10 mouse cellular contexts compared by ENCODE assay signal in genomic region chr17:70832544-70832943, GRCm38 (mm10). TPM values are rescaled to one million over a fixed set of nuclear protein-coding genes. Genes with fewer than 3 reads are reported as not detected.
A peak's percentile ranks its signal among the peaks of the same experiment; 100 is the strongest.
DNase-seq lines count a peak whose midpoint lies in the region; ATAC-seq and TF ChIP-seq lines count a peak whose summit lies in the region.
"Had no signal": no experiment of that assay in that cellular context is flagged by ENCODE, and none has a peak within 500 bp of the region (broad histone marks: within the 10 kb centered on the region; RNA-seq: fewer than 3 reads in every experiment).

No protein-coding gene starts in this region.

- H3K9me3 ChIP-seq in liver, embryonic 12.5 days (replicated peaks) = no peaks in the 10 kb centered on the region
- H3K9me3 ChIP-seq: midbrain, embryonic 15.5 days had no signal

- TF ChIP-seq POLR2A in liver, adult 2 months (IDR thresholded peaks at IDR 0.05; ENCODE audit: extremely low read depth, insufficient read depth, low read length) = no peak

- no peak overlapping the region for H3K9ac ChIP-seq in liver, adult 2 months (ENCODE audit: low read depth, low read length)
- no peak overlapping the region for H3K9ac ChIP-seq in liver, embryonic 12.5 days
- H3K9ac ChIP-seq: midbrain, embryonic 15.5 days had no signal

- WGBS in liver, adult 2 months = 70% methylated on average over 9 of the region's 9 CpGs
- WGBS in liver, embryonic 12.5 days (ENCODE audit: insufficient replicate concordance) = 47% methylated on average over 9 of the region's 9 CpGs

- H3K27me3 ChIP-seq in liver, adult 2 months (ENCODE audit: control insufficient read depth, insufficient read depth, low read length) = no peaks in the 10 kb centered on the region
- H3K27me3 ChIP-seq in liver, embryonic 12.5 days (replicated peaks) = peaks cover 41% of the 10 kb centered on the region

- H3K4me2 ChIP-seq in liver, embryonic 12.5 days = no peak overlapping the region
- H3K4me2 ChIP-seq: midbrain, embryonic 15.5 days had no signal

- no peaks in the 10 kb centered on the region for H3K79me2 ChIP-seq in liver, adult 2 months (ENCODE audit: control insufficient read depth, insufficient read depth, low read length)

- H3K36me3 ChIP-seq in liver, adult 2 months (ENCODE audit: control insufficient read depth, insufficient read depth, low read length) = no peaks in the 10 kb centered on the region
- no peaks in the 10 kb centered on the region for H3K36me3 ChIP-seq in liver, embryonic 12.5 days
- H3K36me3 ChIP-seq: midbrain, embryonic 15.5 days had no signal

- no peak overlapping the region for H3K27ac ChIP-seq in liver, adult 2 months (replicated peaks; ENCODE audit: insufficient read depth, low read depth, low read length)
- no peak overlapping the region for H3K27ac ChIP-seq in liver, embryonic 12.5 days
- H3K27ac ChIP-seq: midbrain, embryonic 15.5 days had no signal

- DNase-seq in frontal cortex, adult 2 months (ENCODE audit: extremely low spot score in 1 of 2, low spot score in 1 of 2) = no peak
- DNase-seq in liver, adult 2 months (ENCODE audit: extremely low read depth, low read depth, low spot score) = peak; percentile 61
- peak; percentile 53 for DNase-seq in heart, postnatal 4 days
- DNase-seq in c-Kit-positive CD71-positive TER-119-positive erythroid progenitor cells, embryonic 14.5 days (ENCODE audit: low spot score) = no peak
- DNase-seq in urinary bladder, adult 18-20 months (ENCODE audit: low spot score in 2 of 2) = no peak
- DNase-seq: cerebellum, adult 11-12 months had no signal

- no peak for TF ChIP-seq CTCF in liver, adult 2 months (IDR thresholded peaks at IDR 0.05; ENCODE audit: low read depth, low read length)

- no peak overlapping the region for H3K4me3 ChIP-seq in liver, adult 2 months (ENCODE audit: insufficient read depth, low read depth, low read length)
- no peak overlapping the region for H3K4me3 ChIP-seq in liver, embryonic 12.5 days
- H3K4me3 ChIP-seq: midbrain, embryonic 15.5 days had no signal

- H3K4me1 ChIP-seq in liver, adult 2 months (ENCODE audit: control insufficient read depth, insufficient read depth, low read length) = peaks cover 3% of the 10 kb centered on the region
- 0 out of 2 replicates have a peak, but pooled peaks cover 11% of the 10 kb centered on the region for H3K4me1 ChIP-seq in liver, embryonic 12.5 days

- 0 out of 2 replicates have a peak, but pooled peaks have one; percentile 34 for ATAC-seq in frontal cortex, adult (ENCODE audit: low TSS enrichment)
- no peak for ATAC-seq in liver, embryonic 12.5 days
- ATAC-seq in neutrophil, adult 5-6 weeks (ENCODE audit: extremely low read depth, insufficient number of reproducible peaks, low FRiP score, poor library complexity, severe bottlenecking) = peak; percentile 90
- ATAC-seq: midbrain, embryonic 15.5 days had no signal

RNA-seq across cellular contexts. Expression of gene Tgif1, which starts 20.8 kb away (rescaled TPM):
- polyA plus RNA-seq in frontal cortex, adult 2 months (2012; rRNA removed) = 2.9 and 3.8 TPM in 2 replicates
- 10.6 and 16.2 TPM in 2 replicates for total RNA-seq in liver, adult 2 months (2014; rRNA removed)
- 14.5 and 17.0 TPM in 2 replicates for polyA plus RNA-seq in liver, adult 2 months (2012; rRNA removed)
- 13.3 and 13.8 TPM in 2 replicates for polyA plus RNA-seq in liver, embryonic 12.5 days (2016; fragmentation: Nextera tagmentation; extraction: Ambion mirVana)
- total RNA-seq in heart, postnatal 4 days (2021) = 10 to 100 TPM; 13.7 to 15.5 TPM
- total RNA-seq in neutrophil, adult 5-6 weeks (2017) = 78.6 and 81.5 TPM in 2 replicates

Comparison
In these comparisons a context has a peak if more than half of its experiments do, and no peak if none do; other contexts are left out.
1. DNase-seq: peak in liver, adult 2 months (single experiment) and heart, postnatal 4 days (single experiment); none in frontal cortex, adult 2 months (0 of 2), c-Kit-positive CD71-positive TER-119-positive erythroid progenitor cells, embryonic 14.5 days (single experiment) and urinary bladder, adult 18-20 months (0 of 2).